Comparison of ENCODE assay signal across 8 mouse cellular contexts in the genomic region with DNA sequence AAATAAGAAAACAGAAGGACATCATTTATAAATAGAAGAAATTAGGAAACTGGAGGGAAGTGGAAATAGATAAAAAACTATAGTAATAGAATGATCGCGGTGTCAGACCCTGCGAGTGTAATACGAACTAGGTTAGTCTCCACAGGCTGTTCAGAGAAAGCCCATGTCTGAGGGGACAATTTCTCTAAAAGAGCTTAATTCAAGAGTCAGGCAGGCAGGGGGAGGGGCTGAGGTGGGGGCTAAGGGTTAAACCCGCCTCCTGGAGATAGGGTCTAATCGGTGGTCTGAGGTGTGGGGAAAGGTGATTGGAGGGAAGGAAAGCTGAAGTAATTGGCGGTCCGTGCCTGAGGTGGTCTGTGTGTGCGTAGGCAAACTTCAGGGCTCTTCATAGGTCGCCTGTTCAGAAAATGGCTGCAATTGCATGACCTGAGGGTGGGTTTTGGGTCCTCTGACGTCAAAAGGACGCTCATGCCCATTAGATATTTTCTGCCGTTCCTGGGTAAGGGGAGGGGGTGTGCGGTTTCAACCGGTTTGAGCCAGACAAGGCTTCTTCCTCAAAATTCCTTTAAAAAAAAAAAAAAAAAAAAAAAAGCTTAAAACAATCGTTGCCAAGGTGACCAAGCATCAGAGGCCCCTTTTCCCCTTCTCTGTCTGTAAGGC. TPM values are rescaled to one million over a fixed set of nuclear protein-coding genes. Genes with fewer than 3 reads are reported as not detected.
A peak's percentile ranks its signal among the peaks of the same experiment; 100 is the strongest.
DNase-seq lines count a peak whose midpoint lies in the region; ATAC-seq lines count a peak whose summit lies in the region.

No protein-coding gene starts in this region.

- H3K4me1 ChIP-seq in lung, embryonic 16.5 days (replicated peaks; ENCODE audit: control insufficient read depth, insufficient read depth, low read length), result peaks cover 7% of the 10 kb centered on the region; the same call in 1 of the 2 replicates
- 0 out of 2 replicates have a peak, but pooled peaks cover 10% of the 10 kb centered on the region for H3K4me1 ChIP-seq in embryonic facial prominence, embryonic 15.5 days
- H3K4me1 ChIP-seq in intestine, embryonic 16.5 days (ENCODE audit: control insufficient read depth, insufficient read depth, low read length), result no peaks in the 10 kb centered on the region

- 0 out of 2 replicates have a peak, but pooled peaks have one; percentile 23 for ATAC-seq in lung, embryonic 16.5 days (ENCODE audit: low read depth)
- ATAC-seq in embryonic facial prominence, embryonic 15.5 days (ENCODE audit: insufficient number of reproducible peaks, low FRiP score, low TSS enrichment, low read depth), result no peak
- peak; percentile 28; the same call in 1 of the 2 replicates for ATAC-seq in intestine, embryonic 16.5 days
- ATAC-seq in frontal cortex, adult (ENCODE audit: low TSS enrichment), result no peak

- no peak overlapping the region for H3K9ac ChIP-seq in lung, embryonic 16.5 days (ENCODE audit: low read length)
- H3K9ac ChIP-seq in embryonic facial prominence, embryonic 15.5 days, result no peak overlapping the region
- no peak overlapping the region for H3K9ac ChIP-seq in intestine, embryonic 16.5 days (ENCODE audit: low read depth, low read length)

- no peaks in the 10 kb centered on the region for H3K36me3 ChIP-seq in lung, embryonic 16.5 days (ENCODE audit: control insufficient read depth, insufficient read depth, low read length)
- no peaks in the 10 kb centered on the region for H3K36me3 ChIP-seq in embryonic facial prominence, embryonic 15.5 days
- H3K36me3 ChIP-seq in intestine, embryonic 16.5 days (ENCODE audit: control insufficient read depth, insufficient read depth, low read length), result no peaks in the 10 kb centered on the region

- no peak overlapping the region for H3K27ac ChIP-seq in lung, embryonic 16.5 days (ENCODE audit: low read length)
- H3K27ac ChIP-seq in embryonic facial prominence, embryonic 15.5 days (replicated peaks), result no peak overlapping the region
- no peak overlapping the region for H3K27ac ChIP-seq in intestine, embryonic 16.5 days (ENCODE audit: low read length)

- peak overlapping the region; percentile 23 for H3K4me2 ChIP-seq in lung, embryonic 16.5 days (ENCODE audit: low read depth, low read length)
- H3K4me2 ChIP-seq in embryonic facial prominence, embryonic 15.5 days (replicated peaks), result 0 out of 2 replicates have a peak overlapping the region, but pooled peaks have one; percentile 6
- no peak overlapping the region for H3K4me2 ChIP-seq in intestine, embryonic 16.5 days (ENCODE audit: low read depth, low read length)

- no peak for DNase-seq in lung, postnatal 25 days (ENCODE audit: low spot score)
- DNase-seq in retina, embryonic 14.5 days (ENCODE audit: low spot score), result peak; percentile 72
- DNase-seq in cerebellum, postnatal 25 days, result no peak
- no peak for DNase-seq in ovary, postnatal 10 days (ENCODE audit: low spot score)

- WGBS in lung, embryonic 16.5 days, result 3% methylated on average over 16 of the region's 16 CpGs
- WGBS in embryonic facial prominence, embryonic 15.5 days, result 2% methylated on average over 16 of the region's 16 CpGs
- WGBS in intestine, embryonic 16.5 days, result 6% methylated on average over 16 of the region's 16 CpGs

- 0 out of 2 replicates have a peak, but pooled peaks cover 2% of the 10 kb centered on the region for H3K9me3 ChIP-seq in lung, embryonic 16.5 days (ENCODE audit: control insufficient read depth, low read length)
- no peaks in the 10 kb centered on the region for H3K9me3 ChIP-seq in embryonic facial prominence, embryonic 15.5 days (replicated peaks)
- H3K9me3 ChIP-seq in intestine, embryonic 16.5 days (ENCODE audit: control insufficient read depth, low read length), result no peaks in the 10 kb centered on the region

- peaks cover 61% of the 10 kb centered on the region for H3K27me3 ChIP-seq in lung, embryonic 16.5 days (ENCODE audit: control insufficient read depth, insufficient read depth, low read depth, low read length)
- H3K27me3 ChIP-seq in embryonic facial prominence, embryonic 15.5 days, result peaks cover 63% of the 10 kb centered on the region
- H3K27me3 ChIP-seq in intestine, embryonic 16.5 days (replicated peaks; ENCODE audit: control insufficient read depth, insufficient read depth, low read length), result peaks cover 33% of the 10 kb centered on the region

- H3K4me3 ChIP-seq in lung, embryonic 16.5 days (ENCODE audit: low read length), result peak overlapping the region; percentile 13
- H3K4me3 ChIP-seq in embryonic facial prominence, embryonic 15.5 days (replicated peaks), result peak overlapping the region; percentile 6; the same call in 1 of the 2 replicates
- H3K4me3 ChIP-seq in intestine, embryonic 16.5 days (ENCODE audit: low read length), result no peak overlapping the region

RNA-seq across cellular contexts. Expression of gene Zdbf2, which starts 26.1 kb away (rescaled TPM):
- 3.4 and 4.4 TPM in 2 replicates for polyA plus RNA-seq in lung, embryonic 16.5 days (2015; fragmentation: Nextera tagmentation; extraction: Ambion mirVana)
- 16.1 and 19.3 TPM in 2 replicates for polyA plus RNA-seq in embryonic facial prominence, embryonic 15.5 days (2015; fragmentation: Nextera tagmentation; extraction: Ambion mirVana)
- polyA plus RNA-seq in intestine, embryonic 16.5 days (2015; fragmentation: Nextera tagmentation; extraction: Ambion mirVana), result 3.0 and 3.4 TPM in 2 replicates

RNA-seq across cellular contexts. Expression of gene Gpr1, which starts 32.6 kb away (rescaled TPM):
- polyA plus RNA-seq in lung, embryonic 16.5 days (2015; fragmentation: Nextera tagmentation; extraction: Ambion mirVana), result not detected in 2 replicates
- 0.11 and 0.33 TPM in 2 replicates for polyA plus RNA-seq in embryonic facial prominence, embryonic 15.5 days (2015; fragmentation: Nextera tagmentation; extraction: Ambion mirVana)
- 0.09 TPM in 1 of 2 replicates, not detected in the other for polyA plus RNA-seq in intestine, embryonic 16.5 days (2015; fragmentation: Nextera tagmentation; extraction: Ambion mirVana)

Comparison
In these comparisons a context has a peak if more than half of its experiments do, and no peak if none do; other contexts are left out.
1. ATAC-seq: peak in lung, embryonic 16.5 days (single experiment) and intestine, embryonic 16.5 days (single experiment); none in embryonic facial prominence, embryonic 15.5 days (single experiment) and frontal cortex, adult (single experiment).